Mouse (Mus musculus) liver, embryonic 14.5 days (tissue): ENCODE data around the gene 4930524J08Rik. TPM values are rescaled to one million over a fixed set of nuclear protein-coding genes. Genes with fewer than 3 reads are reported as not detected.

Source experiments
- ATAC-seq: fragments of 200-750 bp; cut with Nextera tagmentation; 2 replicates; pipeline ENCODE4 v1.8.0; 2017; ENCODE audit warnings: moderate number of reproducible peaks, mild to moderate bottlenecking, moderate library complexity; ENCODE audit not compliant: insufficient read depth
- DNase-seq, 3 experiments: peaks; one replicate each; pipeline ENCODE4 v3.0.0-alpha.2; 2012 to 2013; ENCODE audit warnings: low read depth in 3 of 3, low spot score in 3 of 3
- H3K27ac ChIP-seq: fragments of 300-500 bp; sonication (generic); 2 replicates; pipeline ENCODE4 v1.5.1; 2014; ENCODE audit warnings: moderate library complexity, mild to moderate bottlenecking, control low read depth, inconsistent platforms
- H3K27me3 ChIP-seq: fragments of 300-500 bp; sonication (generic); 2 replicates; pipeline ENCODE4 v1.6.1; 2014; ENCODE audit warnings: mild to moderate bottlenecking, low read length, moderate library complexity; ENCODE audit not compliant: control insufficient read depth, insufficient read depth
- H3K36me3 ChIP-seq: fragments of 300-500 bp; sonication (generic); replicated peaks from 2 replicates; pipeline ENCODE4 v1.6.1; 2014; ENCODE audit warnings: low read depth; ENCODE audit not compliant: control insufficient read depth, insufficient read depth
- H3K4me1 ChIP-seq, 2 experiments: fragments of 200-500 bp in 1 of 2; fragments of 300-500 bp in 1 of 2; sonication (generic) in 1 of 2; replicated peaks; 2 replicates each; pipeline ENCODE4 v1.6.1; 2012 to 2014; ENCODE audit warnings: antibody characterized with exemption in 1 of 2, inconsistent platforms in 1 of 2, low read length in 1 of 2; ENCODE audit not compliant: control insufficient read depth in 2 of 2, insufficient read depth in 2 of 2
- H3K4me2 ChIP-seq: fragments of 300-500 bp; sonication (generic); 2 replicates; pipeline ENCODE4 v1.6.1; 2014; ENCODE audit warnings: low read depth, mild to moderate bottlenecking, control low read depth, moderate library complexity
- H3K4me3 ChIP-seq, 2 experiments: fragments of 200-500 bp in 1 of 2; fragments of 300-500 bp in 1 of 2; sonication (generic) in 1 of 2; 2 replicates each; pipeline ENCODE4 v1.5.1; 2012 to 2014; ENCODE audit warnings: low read depth in 2 of 2, low read length in 2 of 2, mild to moderate bottlenecking in 2 of 2, control low read depth in 1 of 2, inconsistent platforms in 1 of 2, moderate library complexity in 1 of 2; ENCODE audit not compliant: insufficient read depth in 1 of 2
- H3K9ac ChIP-seq: fragments of 300-500 bp; sonication (generic); replicated peaks from 2 replicates; pipeline ENCODE4 v1.6.1; 2014; ENCODE audit warnings: mild to moderate bottlenecking, control low read depth, moderate library complexity
- H3K9me3 ChIP-seq: fragments of 300-500 bp; sonication (generic); 2 replicates; pipeline ENCODE4 v1.6.1; 2016; ENCODE audit warnings: low read length, mixed read lengths; ENCODE audit not compliant: control insufficient read depth
- CTCF ChIP-seq: IDR thresholded peaks from 2 replicates; pipeline ENCODE4 v1.5.1; 2016; ENCODE audit warnings: antibody characterized with exemption, low read depth, control low read depth
- EP300 ChIP-seq: IDR thresholded peaks from 2 replicates; pipeline ENCODE4 v1.6.1; 2016; ENCODE audit warnings: antibody characterized with exemption, low read depth
- WGBS: fragments of 180-500 bp; shearing (Covaris S2); extraction: QIAGEN DNeasy Blood & Tissue Kit; methylation state at CpG from one replicate; pipeline ENCODE4 v1.1.7; 2014; ENCODE audit not compliant: insufficient replicate concordance; 5-methylcytosine and 5-hydroxymethylcytosine counted together
- polyA plus RNA-seq, 2 experiments: library from polyadenylated mRNA; depleted of rRNA in 1 of 2; stranded (reverse) in 1 of 2; unstranded in 1 of 2; fragments of >200 nt; fragmentation: Nextera tagmentation in 1 of 2; extraction: Ambion mirVana in 1 of 2; gene quantifications; 2 replicates each; pipeline versions ENCODE4 v1.2.1 to v1.2.3; 2012 to 2014

4930524J08Rik gene
- polyA plus RNA-seq, 2 experiments: 0.47 to 2.3 TPM

DNA sequence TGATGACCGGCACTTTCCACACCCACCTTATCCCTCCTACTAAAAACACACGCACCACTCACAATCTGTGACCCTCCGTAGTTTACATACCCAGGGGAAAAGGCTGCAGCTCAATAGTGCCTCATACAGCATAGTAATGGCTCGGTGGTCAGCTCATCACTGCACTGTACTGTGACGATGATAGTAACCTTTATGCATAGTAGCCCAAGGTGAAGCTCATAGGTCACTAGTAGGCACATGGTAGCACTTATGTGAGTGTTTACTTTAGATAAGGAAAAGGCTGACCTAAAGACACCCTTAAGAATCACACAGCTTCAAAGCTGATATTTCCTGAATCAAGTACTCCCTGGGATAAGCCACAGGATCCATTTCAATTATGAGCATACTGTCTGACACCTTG, 26.3 kb upstream of the 4930524J08Rik start:
- TF ChIP-seq CTCF (no peak), EP300 (no peak)
- ATAC-seq: peak; percentile 41; the same call in 1 of the 2 replicates
- no peak overlapping the region for H3K9ac ChIP-seq
- H3K4me2 ChIP-seq: no peak overlapping the region
- H3K36me3 ChIP-seq: peaks cover 2% of the 10 kb centered on the region; the same call in 1 of the 2 replicates
- H3K4me3 ChIP-seq: no peak overlapping the region
- no peak overlapping the region for H3K27ac ChIP-seq
- no peaks in the 10 kb centered on the region for H3K27me3 ChIP-seq
- 56% methylated on average over 5 of the region's 5 CpGs for WGBS
- H3K9me3 ChIP-seq: no peaks in the 10 kb centered on the region
- no peak for DNase-seq
- no peaks in the 10 kb centered on the region; a peak in 1 of 4 replicates for H3K4me1 ChIP-seq

DNA sequence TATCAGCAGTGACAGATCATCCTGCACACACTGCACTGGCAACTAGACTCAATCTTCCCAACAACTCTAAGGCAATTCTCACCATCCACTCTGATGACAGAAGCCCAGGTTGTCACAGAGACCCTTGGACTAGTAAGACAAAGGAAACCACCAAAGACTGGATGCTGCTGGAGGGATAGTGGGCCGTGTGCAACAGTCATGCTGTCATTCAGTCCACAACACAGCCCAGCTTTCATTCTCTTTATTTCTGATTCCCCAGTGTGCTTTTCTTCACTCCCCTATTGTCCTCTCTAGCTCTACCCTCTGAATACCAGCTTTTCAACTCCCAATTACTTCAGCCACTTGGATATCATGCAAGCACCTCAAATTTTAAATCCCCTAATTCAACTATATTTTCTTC, 25.0 kb upstream of the 4930524J08Rik start:
- Histone ChIP-seq H3K4me2 (no peak overlapping the region), H3K36me3 (peaks cover 12% of the 10 kb centered on the region), H3K9ac (no peak overlapping the region), H3K4me1 (no peaks in the 10 kb centered on the region; a peak in 1 of 4 replicates), H3K27me3 (no peaks in the 10 kb centered on the region), H3K9me3 (no peaks in the 10 kb centered on the region), H3K4me3 (no peak overlapping the region), H3K27ac (no peak overlapping the region)
- no peak for ATAC-seq
- no peak for DNase-seq
- TF ChIP-seq CTCF (no peak), EP300 (no peak)
- WGBS: 39% methylated on average over 1 of the region's 1 CpGs

DNA sequence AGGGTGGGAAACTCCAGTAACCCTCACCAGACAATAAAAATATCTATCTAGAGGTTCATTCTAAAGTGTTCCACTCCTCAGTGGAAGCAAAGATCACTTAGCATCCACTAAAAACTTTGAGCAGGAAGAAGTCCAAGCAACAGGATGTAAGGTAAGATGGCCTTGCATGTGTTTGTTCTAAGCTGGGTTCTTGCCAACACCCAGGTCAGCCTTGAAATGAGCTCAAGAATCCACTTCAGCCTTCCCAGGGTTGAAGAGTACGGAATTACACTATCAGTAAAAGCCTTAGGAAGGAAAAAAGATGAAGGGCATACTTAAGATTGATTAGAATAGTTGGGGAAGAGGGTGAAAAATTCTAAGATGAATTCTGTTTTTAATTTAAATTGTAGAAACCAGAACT, 20.2 kb upstream of the 4930524J08Rik start:
- 82% methylated on average over 1 of the region's 1 CpGs for WGBS
- Histone ChIP-seq H3K4me1 (no peaks in the 10 kb centered on the region), H3K27ac (no peak overlapping the region), H3K36me3 (peaks cover 45% of the 10 kb centered on the region), H3K4me2 (no peak overlapping the region), H3K9me3 (no peaks in the 10 kb centered on the region), H3K27me3 (no peaks in the 10 kb centered on the region), H3K4me3 (no peak overlapping the region), H3K9ac (no peak overlapping the region)
- ATAC-seq (no peak), DNase-seq (no peak)
- TF ChIP-seq EP300: no peak

DNA sequence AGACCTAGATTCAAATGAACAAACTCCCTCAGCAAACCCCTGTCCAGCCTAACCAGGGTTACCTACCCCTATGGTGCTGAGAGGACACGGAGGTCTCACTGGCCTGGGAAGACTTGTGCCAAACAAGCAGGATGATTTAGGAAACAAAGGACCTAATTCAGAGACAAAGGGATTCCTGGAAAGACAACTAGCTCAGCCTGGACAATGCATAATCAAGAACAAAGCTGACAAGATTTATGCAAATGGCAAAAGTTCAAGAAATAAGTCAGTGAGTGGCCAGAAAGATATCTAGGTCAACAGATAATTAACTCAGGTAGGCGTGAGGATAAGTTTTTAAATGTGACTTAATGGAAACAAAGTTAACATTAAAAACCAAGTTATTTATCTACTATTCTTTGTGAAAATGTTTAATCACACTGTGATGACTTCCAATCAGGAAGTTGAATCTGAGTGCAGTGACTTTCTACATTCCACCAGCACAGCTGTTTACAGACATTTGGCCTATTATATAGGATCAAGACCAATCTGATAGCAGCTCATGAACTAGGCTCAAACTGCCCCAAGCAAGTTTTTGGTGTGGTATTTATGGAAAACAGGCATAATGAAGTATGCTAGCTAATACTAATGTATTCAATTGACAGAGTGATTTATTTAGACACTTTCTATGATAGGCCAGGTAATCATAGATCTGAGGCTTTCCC, 19.5 kb upstream of the 4930524J08Rik start:
- no peak overlapping the region for H3K27ac ChIP-seq
- no peak for TF ChIP-seq EP300
- TF ChIP-seq CTCF: no peak
- H3K36me3 ChIP-seq: peaks cover 52% of the 10 kb centered on the region
- H3K4me3 ChIP-seq: no peak overlapping the region
- WGBS: 83% methylated on average over 2 of the region's 2 CpGs
- ATAC-seq (no peak), DNase-seq (no peak)
- no peaks in the 10 kb centered on the region for H3K27me3 ChIP-seq
- no peak overlapping the region for H3K4me2 ChIP-seq
- no peak overlapping the region for H3K9ac ChIP-seq
- no peaks in the 10 kb centered on the region for H3K4me1 ChIP-seq
- H3K9me3 ChIP-seq: no peaks in the 10 kb centered on the region

DNA sequence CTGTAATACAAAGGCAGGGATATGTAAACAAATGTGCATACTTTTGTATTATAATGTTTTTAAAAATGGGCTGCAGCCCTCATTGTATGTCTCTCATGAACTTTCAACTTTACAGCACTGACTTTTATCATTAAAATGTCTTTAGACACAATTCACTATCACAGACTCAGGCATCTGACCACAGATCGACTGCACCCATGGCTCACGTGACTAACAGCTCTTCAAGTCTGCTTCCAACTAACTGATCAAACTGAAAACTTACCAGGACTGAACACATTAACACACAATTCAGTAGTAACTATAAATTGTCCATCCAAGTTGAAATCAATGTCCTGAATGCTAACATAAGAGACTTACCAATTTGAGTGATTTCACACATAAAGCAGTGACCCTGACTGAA, 18.9 kb upstream of the 4930524J08Rik start:
- Histone ChIP-seq H3K36me3 (peaks cover 58% of the 10 kb centered on the region), H3K4me1 (no peaks in the 10 kb centered on the region), H3K9ac (no peak overlapping the region), H3K4me3 (no peak overlapping the region), H3K27me3 (no peaks in the 10 kb centered on the region), H3K27ac (no peak overlapping the region), H3K4me2 (no peak overlapping the region), H3K9me3 (no peaks in the 10 kb centered on the region)
- no peak for TF ChIP-seq CTCF
- no peak for TF ChIP-seq EP300
- WGBS: 43% methylated on average over 2 of the region's 2 CpGs
- DNase-seq (no peak), ATAC-seq (no peak)
